Mouse (Mus musculus): ENCODE results near the gene Dab1.

Gene Dab1

GRCm38 (mm10) chr4:104249462-104249861 lies 630.3 kb downstream of the Dab1 start:
- DNase-seq (ENCODE audit: low spot score in 2 of 2): no peak

GRCm38 (mm10) chr4:104257776-104258175 lies 638.6 kb downstream of the Dab1 start:
- DNase-seq (ENCODE audit: low spot score in 2 of 2): no peak

GRCm38 (mm10) chr4:104269422-104270172 lies 650.4 kb downstream of the Dab1 start:
- no peak for DNase-seq (ENCODE audit: low spot score in 2 of 2)

- no peak for DNase-seq (ENCODE audit: low spot score in 2 of 2)
Observed at GRCm38 (mm10) chr4:104270173-104270557, 651.0 kb downstream of the Dab1 start.

- no peak for DNase-seq (ENCODE audit: low spot score in 2 of 2)
Observed at GRCm38 (mm10) chr4:104275260-104275659, 656.1 kb downstream of the Dab1 start.

GRCm38 (mm10) chr4:104276916-104277315 lies 657.8 kb downstream of the Dab1 start:
- no peak for DNase-seq (ENCODE audit: low spot score in 2 of 2)

GRCm38 (mm10) chr4:104281518-104281917 lies 662.4 kb downstream of the Dab1 start:
- DNase-seq (ENCODE audit: low spot score in 2 of 2): no peak

GRCm38 (mm10) chr4:104283906-104284305 lies 664.7 kb downstream of the Dab1 start:
- no peak for DNase-seq (ENCODE audit: low spot score in 2 of 2)

- DNase-seq (ENCODE audit: low spot score in 2 of 2): no peak
Observed at GRCm38 (mm10) chr4:104288401-104288800, 669.2 kb downstream of the Dab1 start.

GRCm38 (mm10) chr4:104301764-104302163 lies 682.6 kb downstream of the Dab1 start:
- DNase-seq (ENCODE audit: low spot score in 2 of 2): no peak

GRCm38 (mm10) chr4:104302996-104303652 lies 684.0 kb downstream of the Dab1 start:
- DNase-seq (ENCODE audit: low spot score in 2 of 2): no peak

- no peak for DNase-seq (ENCODE audit: low spot score in 2 of 2)
Observed at GRCm38 (mm10) chr4:104307781-104308180, 688.6 kb downstream of the Dab1 start.

GRCm38 (mm10) chr4:104326221-104326620 lies 707.1 kb downstream of the Dab1 start:
- no peak for DNase-seq (ENCODE audit: low spot score in 2 of 2)

- no peak for DNase-seq (ENCODE audit: low spot score in 2 of 2)
Observed at GRCm38 (mm10) chr4:104331896-104332295, 712.7 kb downstream of the Dab1 start.

- DNase-seq (ENCODE audit: low spot score in 2 of 2): no peak
Observed at GRCm38 (mm10) chr4:104332399-104332798, 713.2 kb downstream of the Dab1 start.

GRCm38 (mm10) chr4:104337279-104337678 lies 718.1 kb downstream of the Dab1 start:
- no peak for DNase-seq (ENCODE audit: low spot score in 2 of 2)

- DNase-seq (ENCODE audit: low spot score in 2 of 2): no peak
Observed at GRCm38 (mm10) chr4:104338382-104338781, 719.2 kb downstream of the Dab1 start.

GRCm38 (mm10) chr4:104361345-104361744 lies 742.2 kb downstream of the Dab1 start:
- DNase-seq (ENCODE audit: low spot score in 2 of 2): no peak

GRCm38 (mm10) chr4:104366491-104366890 lies 747.3 kb downstream of the Dab1 start:
- no peak for DNase-seq (ENCODE audit: low spot score in 2 of 2)

GRCm38 (mm10) chr4:104366894-104367740 lies 748.0 kb downstream of the Dab1 start:
- DNase-seq (ENCODE audit: low spot score in 2 of 2): peak; percentile 47 to 72

- DNase-seq (ENCODE audit: low spot score in 2 of 2): no peak
Observed at GRCm38 (mm10) chr4:104367741-104368411, 748.7 kb downstream of the Dab1 start.

GRCm38 (mm10) chr4:104368561-104369021 lies 749.4 kb downstream of the Dab1 start:
- no peak for DNase-seq (ENCODE audit: low spot score in 2 of 2)
